Mouse (Mus musculus): ENCODE data around the gene Nat8f6. TPM values are rescaled to one million over a fixed set of nuclear protein-coding genes. Genes with fewer than 3 reads are reported as not detected.
"Not testable (repeated sequence)": the region's sequence is repeated elsewhere in the genome, so short reads cannot be mapped to it uniquely, and the experiment has no call there.

The Nat8f6 gene
- not detected in 2 replicates for polyA plus RNA-seq (2015; fragmentation: Nextera tagmentation; extraction: Ambion mirVana)

GRCm38 (mm10) chr6:85820837-85821236, at the start of gene Nat8f6, which contains the start of gene Nat8f5:
Gene Nat8f6, minus strand, starts transcription at chr6:85820954.
Gene Nat8f5, minus strand, starts transcription at chr6:85820972.
- Histone ChIP-seq H3K9me3 (ENCODE audit: control insufficient read depth, low read length) (no peaks in the 10 kb centered on the region), H3K4me3 (ENCODE audit: low read length) (no peak within 1 kb of the TSS), H3K4me2 (ENCODE audit: low read depth, low read length) (no peak within 1 kb of the TSS), H3K4me1 (ENCODE audit: control insufficient read depth, insufficient read depth, low read length) (no peaks in the 10 kb centered on the region), H3K36me3 (ENCODE audit: control insufficient read depth, insufficient read depth, low read length) (no peaks in the 10 kb centered on the region), H3K27ac (ENCODE audit: low read length) (no peak within 1 kb of the TSS), H3K27me3 (replicated peaks; ENCODE audit: control insufficient read depth, insufficient read depth, low read length) (no peaks in the 10 kb centered on the region), H3K9ac (ENCODE audit: low read depth, low read length) (no peak within 1 kb of the TSS)
- ATAC-seq = no peak
- 69% methylated on average over 5 of the region's 5 CpGs for WGBS

- H3K4me2 ChIP-seq (ENCODE audit: low read depth, low read length); H3K9ac ChIP-seq (ENCODE audit: low read depth, low read length); ATAC-seq; H3K9me3 ChIP-seq (ENCODE audit: control insufficient read depth, low read length); H3K36me3 ChIP-seq (ENCODE audit: control insufficient read depth, insufficient read depth, low read length); H3K27ac ChIP-seq (ENCODE audit: low read length); H3K27me3 ChIP-seq (replicated peaks; ENCODE audit: control insufficient read depth, insufficient read depth, low read length); H3K4me3 ChIP-seq (ENCODE audit: low read length); H3K4me1 ChIP-seq (ENCODE audit: control insufficient read depth, insufficient read depth, low read length): not testable (repeated sequence)
- 64% methylated on average over 5 of the region's 5 CpGs for WGBS
These were observed 48.3 kb upstream of the Nat8f6 start, which contains the start of gene Nat8f2 for GRCm38 (mm10) chr6:85869006-85869405. Gene Nat8f2, minus strand, starts transcription at chr6:85869158.

- Histone ChIP-seq H3K4me3 (ENCODE audit: low read length) (no peak overlapping the region), H3K9ac (ENCODE audit: low read depth, low read length) (no peak overlapping the region), H3K4me1 (ENCODE audit: control insufficient read depth, insufficient read depth, low read length) (no peaks in the 10 kb centered on the region), H3K9me3 (ENCODE audit: control insufficient read depth, low read length) (no peaks in the 10 kb centered on the region), H3K27ac (ENCODE audit: low read length) (no peak overlapping the region), H3K4me2 (ENCODE audit: low read depth, low read length) (no peak overlapping the region), H3K36me3 (ENCODE audit: control insufficient read depth, insufficient read depth, low read length) (no peaks in the 10 kb centered on the region), H3K27me3 (replicated peaks; ENCODE audit: control insufficient read depth, insufficient read depth, low read length) (no peaks in the 10 kb centered on the region)
- no peak for ATAC-seq
- WGBS = 78% methylated on average over 8 of the region's 8 CpGs
These were observed 47.3 kb upstream of the Nat8f6 start for GRCm38 (mm10) chr6:85867726-85868690.

GRCm38 (mm10) chr6:85866995-85867394, 46.2 kb upstream of the Nat8f6 start:
- ATAC-seq; H3K4me3 ChIP-seq (ENCODE audit: low read length); H3K27me3 ChIP-seq (replicated peaks; ENCODE audit: control insufficient read depth, insufficient read depth, low read length); H3K9me3 ChIP-seq (ENCODE audit: control insufficient read depth, low read length); H3K4me1 ChIP-seq (ENCODE audit: control insufficient read depth, insufficient read depth, low read length); H3K4me2 ChIP-seq (ENCODE audit: low read depth, low read length); H3K36me3 ChIP-seq (ENCODE audit: control insufficient read depth, insufficient read depth, low read length); H3K9ac ChIP-seq (ENCODE audit: low read depth, low read length); H3K27ac ChIP-seq (ENCODE audit: low read length): not testable (repeated sequence)
- 36% methylated on average over 1 of the region's 1 CpGs for WGBS

GRCm38 (mm10) chr6:85866166-85866565, 45.4 kb upstream of the Nat8f6 start:
- H3K4me2 ChIP-seq (ENCODE audit: low read depth, low read length); H3K36me3 ChIP-seq (ENCODE audit: control insufficient read depth, insufficient read depth, low read length); ATAC-seq; H3K9ac ChIP-seq (ENCODE audit: low read depth, low read length); H3K27ac ChIP-seq (ENCODE audit: low read length); H3K9me3 ChIP-seq (ENCODE audit: control insufficient read depth, low read length); H3K4me3 ChIP-seq (ENCODE audit: low read length); H3K27me3 ChIP-seq (replicated peaks; ENCODE audit: control insufficient read depth, insufficient read depth, low read length); H3K4me1 ChIP-seq (ENCODE audit: control insufficient read depth, insufficient read depth, low read length): not testable (repeated sequence)
- 82% methylated on average over 3 of the region's 3 CpGs for WGBS

- not testable (repeated sequence) for ATAC-seq; H3K27me3 ChIP-seq (replicated peaks; ENCODE audit: control insufficient read depth, insufficient read depth, low read length); H3K4me3 ChIP-seq (ENCODE audit: low read length); H3K9ac ChIP-seq (ENCODE audit: low read depth, low read length); H3K36me3 ChIP-seq (ENCODE audit: control insufficient read depth, insufficient read depth, low read length); H3K9me3 ChIP-seq (ENCODE audit: control insufficient read depth, low read length); H3K27ac ChIP-seq (ENCODE audit: low read length); H3K4me2 ChIP-seq (ENCODE audit: low read depth, low read length); H3K4me1 ChIP-seq (ENCODE audit: control insufficient read depth, insufficient read depth, low read length)
- 63% methylated on average over 6 of the region's 7 CpGs for WGBS
These were observed 44.3 kb upstream of the Nat8f6 start for GRCm38 (mm10) chr6:85864900-85865639.

- 81% methylated on average over 2 of the region's 2 CpGs for WGBS
These were observed 43.1 kb upstream of the Nat8f6 start for GRCm38 (mm10) chr6:85863840-85864239.

GRCm38 (mm10) chr6:85863136-85863535, 42.4 kb upstream of the Nat8f6 start:
- no peak for ATAC-seq
- Histone ChIP-seq H3K36me3 (ENCODE audit: control insufficient read depth, insufficient read depth, low read length) (no peaks in the 10 kb centered on the region), H3K4me1 (ENCODE audit: control insufficient read depth, insufficient read depth, low read length) (no peaks in the 10 kb centered on the region), H3K9me3 (ENCODE audit: control insufficient read depth, low read length) (no peaks in the 10 kb centered on the region), H3K4me3 (ENCODE audit: low read length) (no peak overlapping the region), H3K4me2 (ENCODE audit: low read depth, low read length) (no peak overlapping the region), H3K27me3 (replicated peaks; ENCODE audit: control insufficient read depth, insufficient read depth, low read length) (no peaks in the 10 kb centered on the region), H3K9ac (ENCODE audit: low read depth, low read length) (no peak overlapping the region), H3K27ac (ENCODE audit: low read length) (no peak overlapping the region)
- 88% methylated on average over 2 of the region's 2 CpGs for WGBS

More at GRCm38 (mm10) chr6:85863840-85864239, 43.1 kb upstream of the Nat8f6 start:
- Histone ChIP-seq H3K27me3 (replicated peaks; ENCODE audit: control insufficient read depth, insufficient read depth, low read length) (no peaks in the 10 kb centered on the region), H3K4me1 (ENCODE audit: control insufficient read depth, insufficient read depth, low read length) (no peaks in the 10 kb centered on the region), H3K4me3 (ENCODE audit: low read length) (no peak overlapping the region), H3K9me3 (ENCODE audit: control insufficient read depth, low read length) (no peaks in the 10 kb centered on the region), H3K9ac (ENCODE audit: low read depth, low read length) (no peak overlapping the region), H3K4me2 (ENCODE audit: low read depth, low read length) (no peak overlapping the region), H3K27ac (ENCODE audit: low read length) (no peak overlapping the region), H3K36me3 (ENCODE audit: control insufficient read depth, insufficient read depth, low read length) (no peaks in the 10 kb centered on the region)
- ATAC-seq = no peak

- Histone ChIP-seq H3K36me3 (ENCODE audit: control insufficient read depth, insufficient read depth, low read length) (no peaks in the 10 kb centered on the region), H3K27me3 (replicated peaks; ENCODE audit: control insufficient read depth, insufficient read depth, low read length) (no peaks in the 10 kb centered on the region), H3K4me1 (ENCODE audit: control insufficient read depth, insufficient read depth, low read length) (no peaks in the 10 kb centered on the region), H3K9ac (ENCODE audit: low read depth, low read length) (no peak overlapping the region), H3K4me3 (ENCODE audit: low read length) (no peak overlapping the region), H3K9me3 (ENCODE audit: control insufficient read depth, low read length) (no peaks in the 10 kb centered on the region), H3K27ac (ENCODE audit: low read length) (no peak overlapping the region), H3K4me2 (ENCODE audit: low read depth, low read length) (no peak overlapping the region)
- WGBS = 71% methylated on average over 3 of the region's 3 CpGs
- ATAC-seq = no peak
These were observed 41.8 kb upstream of the Nat8f6 start for GRCm38 (mm10) chr6:85862565-85862964.

Measured in intestine, embryonic 16.5 days (tissue).